Mouse (Mus musculus) kidney, postnatal 4 days (tissue): ENCODE results near the gene Gas1.

Source experiments
- DNase-seq, 2 experiments: peaks; one replicate each; pipeline ENCODE4 v3.0.0; 2021; ENCODE audit warnings: mixed read lengths in 2 of 2

Gas1 gene

DNA sequence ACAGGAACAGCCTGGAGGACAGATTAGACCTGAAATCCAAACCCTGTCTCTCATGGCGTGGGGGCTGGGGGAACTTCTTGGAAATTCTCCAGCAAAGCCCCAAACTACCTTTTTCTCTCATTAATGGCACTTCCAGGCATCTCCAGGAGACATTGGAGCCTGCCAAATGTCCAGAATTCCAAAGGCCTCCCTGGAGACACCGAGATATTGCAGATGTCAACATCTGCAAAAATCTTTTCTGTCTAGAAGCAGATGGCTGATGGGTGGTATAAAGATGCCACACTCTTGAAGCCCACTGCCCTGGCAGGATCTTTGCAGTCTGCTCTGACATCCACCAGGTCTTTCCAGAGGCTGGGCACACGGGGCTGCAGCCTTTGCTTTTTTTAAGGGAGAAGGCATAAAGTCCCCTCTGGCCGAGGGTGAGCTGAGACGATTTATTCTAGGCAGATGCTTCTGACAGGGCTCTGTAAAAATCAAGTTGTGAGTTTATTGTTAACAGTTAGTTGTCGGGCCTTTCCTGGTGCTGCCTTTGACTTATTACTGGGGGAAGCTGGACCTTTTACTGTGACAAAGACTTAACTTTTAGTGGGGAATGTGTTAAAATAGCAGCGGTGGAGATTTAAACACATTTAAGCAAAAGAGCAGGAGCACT, 4.7 kb downstream of the Gas1 start:
- DNase-seq = peak; percentile 30 to 39

- DNase-seq = no peak
Measured at GRCm38 (mm10) chr13:60171781-60172180, 5.4 kb downstream of the Gas1 start.

DNA sequence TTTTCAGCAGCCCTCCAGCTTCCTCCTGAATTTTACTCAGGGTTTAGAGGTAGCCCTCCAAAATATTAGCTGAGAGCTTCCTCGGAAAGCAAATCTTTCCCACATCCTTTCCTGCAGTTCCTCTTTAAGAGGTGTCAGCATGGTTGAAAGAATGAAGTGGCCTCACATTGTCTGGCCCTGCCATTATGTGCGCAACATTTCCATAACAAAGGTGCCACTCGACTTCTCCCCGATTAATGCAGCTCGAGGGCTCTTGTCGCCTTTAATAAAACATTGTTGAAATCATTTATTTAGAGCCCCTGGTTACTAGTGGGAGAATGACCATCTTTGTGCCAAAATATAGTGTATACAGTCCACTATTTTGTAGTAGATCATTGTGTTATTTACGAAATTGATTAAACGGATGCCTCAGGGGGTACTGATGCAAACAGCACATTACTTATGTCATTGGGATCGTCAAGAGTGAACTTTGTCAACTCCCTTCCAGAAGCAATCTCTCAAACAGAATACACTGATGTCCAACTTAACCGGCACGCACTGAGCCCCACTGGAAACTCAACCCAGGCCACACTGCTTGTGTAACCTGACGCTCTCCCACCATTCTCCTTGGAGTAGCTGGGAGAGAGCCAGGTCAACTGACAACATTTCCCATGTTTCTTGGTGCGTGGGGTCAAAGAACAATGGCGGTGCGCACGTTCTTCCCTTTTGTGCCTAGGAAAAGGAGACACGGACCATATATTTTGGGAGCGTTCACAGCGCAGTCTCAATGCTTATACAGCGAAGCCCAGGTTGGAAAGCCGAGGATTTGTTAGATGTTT, 6.1 kb downstream of the Gas1 start:
- no peak for DNase-seq

DNA sequence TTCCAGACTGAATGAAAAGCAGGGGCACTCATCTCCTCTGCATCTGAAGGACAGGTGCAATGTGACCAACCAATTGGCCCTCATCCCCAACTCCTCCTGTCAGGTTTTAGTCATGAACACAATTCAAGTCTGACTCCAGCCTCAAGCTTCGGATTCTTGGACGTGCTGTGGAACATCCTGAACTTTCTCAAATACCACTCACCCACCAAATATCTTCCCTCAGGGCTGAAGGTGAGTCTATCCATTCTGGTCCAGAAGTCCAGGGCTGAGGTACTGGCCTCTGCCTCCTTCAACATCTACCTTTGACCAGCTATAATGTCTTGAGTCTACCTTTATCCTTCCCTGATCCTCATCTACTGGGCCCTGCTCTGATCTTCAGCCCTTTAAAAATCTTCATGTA, 8.1 kb downstream of the Gas1 start:
- no peak for DNase-seq

GRCm38 (mm10) chr13:60156294-60157126, 20.7 kb downstream of the Gas1 start:
- peak in 1 of 2 experiments; percentile 26 for DNase-seq

DNA sequence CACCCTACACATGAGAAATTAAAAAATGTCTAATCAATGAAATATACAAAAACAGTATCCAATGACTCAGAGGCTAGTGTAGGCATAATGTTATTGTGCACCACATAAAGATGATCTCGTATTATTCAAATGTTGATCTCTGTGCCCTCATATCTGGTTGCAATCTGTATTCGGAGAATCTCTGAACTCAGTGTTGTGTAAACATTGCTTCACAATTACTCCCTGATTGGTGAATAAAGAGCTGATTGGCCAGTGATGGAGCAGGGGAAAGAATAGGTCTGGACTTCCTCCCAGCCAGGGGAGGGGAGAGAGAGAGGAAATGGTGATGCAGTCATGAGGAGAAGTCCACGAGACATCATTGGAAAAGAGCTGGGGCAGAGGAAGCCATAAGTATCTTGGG, 23.0 kb downstream of the Gas1 start:
- no peak for DNase-seq

GRCm38 (mm10) chr13:60148235-60148634, 28.9 kb downstream of the Gas1 start:
- DNase-seq = no peak

GRCm38 (mm10) chr13:60147857-60148181, 29.3 kb downstream of the Gas1 start:
- DNase-seq = peak in 1 of 2 experiments; percentile 22

DNA sequence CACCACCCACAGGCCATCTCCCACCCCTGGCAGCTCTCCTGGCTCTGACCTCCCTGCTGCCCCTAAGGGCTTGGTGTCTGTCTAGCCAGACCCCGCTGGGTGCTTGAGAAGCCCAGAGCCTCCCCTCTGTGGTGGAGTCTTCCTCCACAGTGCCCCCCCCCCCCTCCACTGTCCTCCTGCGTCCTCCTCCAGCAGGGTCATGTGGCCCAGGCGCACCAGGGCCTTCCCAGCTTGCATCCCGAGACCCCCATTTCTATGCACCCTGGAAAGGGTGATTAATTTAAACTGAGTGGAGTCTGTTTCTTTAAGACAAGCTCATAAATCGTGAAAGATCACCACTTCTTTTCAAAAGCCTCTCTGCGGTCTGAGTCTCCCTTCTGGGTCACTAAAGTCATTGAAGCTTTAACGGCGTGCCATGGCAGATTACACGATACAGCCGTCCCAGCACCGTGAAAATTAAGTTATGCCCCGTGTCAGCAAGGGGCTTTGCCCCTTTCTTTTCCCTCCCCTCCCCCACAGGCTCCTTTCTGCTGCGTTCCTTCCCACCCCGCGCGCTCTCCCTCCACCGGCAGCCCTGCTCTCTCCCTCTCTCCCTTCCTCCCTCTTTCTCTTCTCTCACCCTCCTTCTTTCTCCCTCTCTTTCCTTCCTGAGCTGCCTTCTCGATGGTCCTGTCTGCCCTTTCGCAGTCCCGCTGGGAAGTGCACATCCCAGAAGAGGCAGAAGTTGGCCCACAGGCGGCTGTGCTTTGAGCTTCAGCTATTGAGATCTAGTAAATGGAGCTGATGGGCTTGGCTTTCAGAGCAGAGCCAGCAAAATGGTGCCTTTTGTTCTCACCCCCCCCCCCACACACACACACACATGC, 29.9 kb downstream of the Gas1 start:
- DNase-seq = peak; percentile 60 to 72

- DNase-seq = no peak
Measured at GRCm38 (mm10) chr13:60146231-60146630, 30.9 kb downstream of the Gas1 start.

DNA sequence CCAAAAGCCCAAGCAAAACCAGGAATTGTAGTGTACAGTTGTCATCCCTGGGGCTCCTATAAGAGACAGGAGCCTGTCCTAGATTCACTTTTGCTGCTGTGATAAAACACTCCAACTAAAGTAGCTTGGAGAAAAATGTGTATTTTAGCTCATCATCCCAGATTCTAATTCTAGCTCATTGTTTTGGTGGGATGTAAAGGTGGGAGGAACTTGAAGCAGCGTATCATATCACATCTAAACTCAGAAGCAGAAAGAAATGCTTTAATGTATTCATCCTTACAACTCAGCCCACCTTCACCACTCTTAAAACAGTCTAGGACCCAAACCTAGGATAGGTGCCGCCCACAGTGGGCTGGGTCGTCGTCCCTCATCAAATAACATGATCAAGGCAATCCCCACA, 40.2 kb downstream of the Gas1 start:
- no peak for DNase-seq

DNA sequence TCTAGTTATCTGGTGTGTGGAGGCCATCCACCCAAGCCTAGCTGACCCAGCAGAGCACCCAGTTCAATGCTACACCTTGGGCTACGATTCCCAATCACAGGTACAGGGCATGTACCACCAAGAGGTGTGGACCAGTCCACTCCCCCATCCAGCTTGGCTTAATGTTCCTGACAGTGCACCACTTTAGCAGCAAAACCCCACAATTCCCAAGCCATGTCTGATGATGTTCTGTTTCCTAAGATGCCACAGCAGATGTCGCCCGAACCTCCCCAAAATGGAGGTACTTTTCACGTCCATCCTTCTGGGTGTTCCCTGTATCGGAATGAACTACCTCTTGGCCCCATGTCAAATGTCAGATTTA, 42.7 kb downstream of the Gas1 start:
- DNase-seq = no peak

DNA sequence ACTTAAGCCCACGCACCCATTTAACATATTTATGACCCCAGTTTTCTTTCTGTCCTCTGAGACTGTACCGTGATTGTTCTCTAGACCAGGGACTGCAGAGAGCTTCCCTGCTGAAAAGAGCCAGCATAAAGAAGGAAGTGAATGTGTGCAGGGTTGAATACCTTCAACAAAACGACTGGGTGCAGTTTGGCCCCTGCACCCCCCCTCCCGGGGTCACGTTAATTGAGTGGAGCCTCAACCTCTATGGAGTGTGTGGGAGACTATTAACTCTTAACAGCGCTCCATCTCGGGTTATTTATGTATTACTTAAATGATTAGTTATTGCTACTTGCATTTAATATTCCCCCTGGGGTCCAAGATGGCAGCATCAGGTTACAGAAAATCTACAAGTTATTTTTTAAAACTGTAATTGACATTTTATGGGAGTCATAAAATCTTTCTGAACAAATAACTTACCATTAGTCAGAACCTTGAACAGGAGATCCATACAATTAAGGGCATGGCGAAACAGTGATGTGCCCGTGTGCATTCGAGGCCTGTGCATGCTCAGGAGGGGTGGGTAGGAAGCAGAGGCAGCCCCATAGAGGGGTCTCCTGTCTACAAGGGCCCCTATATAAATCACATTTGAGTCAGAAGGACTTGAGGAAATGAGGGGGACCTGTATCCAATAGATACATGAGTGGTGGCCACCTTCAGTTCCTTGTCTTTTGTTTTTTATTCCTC, 43.3 kb downstream of the Gas1 start:
- peak; percentile 14 to 29 for DNase-seq

- peak in 1 of 2 experiments; percentile 8 for DNase-seq
Measured at GRCm38 (mm10) chr13:60131771-60132170, 45.4 kb downstream of the Gas1 start.

DNA sequence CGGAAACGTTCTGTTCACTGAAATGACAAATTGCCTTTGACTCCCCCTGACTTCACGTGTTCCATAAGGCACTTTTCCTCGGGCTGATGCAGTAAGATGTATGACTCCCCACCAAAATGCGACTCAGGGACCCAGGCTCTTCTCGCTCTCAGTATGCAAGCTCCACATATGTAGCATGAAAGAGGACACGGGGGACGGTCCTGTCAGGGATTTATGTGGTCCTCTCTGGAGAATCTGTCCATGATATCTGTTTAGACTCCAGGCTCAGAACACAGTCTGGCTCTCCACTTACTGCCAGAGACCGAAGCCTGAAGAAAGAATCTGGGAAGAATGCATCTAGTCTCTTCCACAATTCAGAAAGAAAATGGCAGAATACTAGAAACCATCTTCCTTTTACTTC, 47.6 kb downstream of the Gas1 start:
- no peak for DNase-seq

DNA sequence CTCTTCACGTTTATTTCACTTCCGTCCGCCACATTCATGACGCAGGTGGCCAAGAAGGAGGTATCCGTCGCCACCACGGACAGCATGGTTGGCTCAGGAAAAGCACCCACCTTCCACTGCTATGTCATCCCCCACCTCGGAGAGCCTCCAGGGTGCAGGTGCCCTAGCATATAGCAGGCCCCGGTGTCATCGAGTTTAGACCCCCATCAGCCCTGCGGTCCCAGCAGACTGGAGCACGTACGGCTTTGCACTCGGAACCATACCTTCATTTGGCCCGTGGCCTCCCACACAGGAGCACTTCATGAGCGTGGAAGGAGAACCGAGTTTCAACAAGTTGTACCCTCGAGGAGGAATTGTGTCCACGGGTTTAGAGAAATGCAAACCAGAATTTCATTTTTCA, 50.8 kb downstream of the Gas1 start:
- DNase-seq = no peak

- DNase-seq = no peak
Measured at GRCm38 (mm10) chr13:60125501-60126305, 51.5 kb downstream of the Gas1 start.

DNA sequence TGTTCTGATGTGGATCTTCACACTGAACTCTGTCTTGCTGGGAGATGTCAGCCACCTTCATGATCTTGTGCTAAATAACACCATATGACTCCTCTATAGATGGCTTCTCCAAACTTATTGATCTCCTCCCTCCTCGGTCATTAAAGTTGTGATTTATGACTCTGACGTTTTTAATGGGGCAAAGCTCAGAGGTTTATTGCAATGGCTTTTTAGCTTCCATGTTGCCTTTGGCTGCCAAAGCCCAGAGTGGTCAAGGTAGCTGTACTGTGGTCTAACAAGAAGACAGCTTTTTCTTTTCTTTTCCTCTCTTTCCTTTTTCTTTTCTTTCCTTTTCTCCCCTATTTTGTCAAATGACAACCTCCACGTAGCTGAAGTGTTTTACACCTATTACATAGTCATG, 52.1 kb downstream of the Gas1 start:
- no peak for DNase-seq

DNA sequence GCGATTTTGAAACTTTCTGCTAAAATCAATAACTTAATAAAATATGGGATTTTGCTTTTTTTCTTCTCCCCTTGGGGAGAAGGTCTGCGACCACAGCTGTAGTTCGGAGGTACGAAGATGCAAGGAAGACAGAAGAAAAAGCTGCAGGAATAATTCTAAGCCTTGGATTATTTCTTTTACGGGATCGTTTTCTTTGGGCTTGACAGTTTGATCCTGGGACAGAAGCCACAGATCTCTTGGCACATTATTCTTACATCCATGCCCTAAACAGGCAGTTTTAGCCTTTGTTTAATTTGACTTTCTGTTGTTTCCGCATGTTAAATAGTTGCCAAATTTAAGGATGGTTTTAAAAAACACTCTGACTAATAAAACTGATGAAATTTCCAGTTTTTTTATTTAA, 52.7 kb downstream of the Gas1 start:
- no peak for DNase-seq
